Comparison of ENCODE assay signal across 8 mouse cellular contexts in genomic region chr2:75831881-75832633, GRCm38 (mm10). TPM values are rescaled to one million over a fixed set of nuclear protein-coding genes. Genes with fewer than 3 reads are reported as not detected.
A peak's percentile ranks its signal among the peaks of the same experiment; 100 is the strongest.
DNase-seq lines count a peak whose midpoint lies in the region; ATAC-seq lines count a peak whose summit lies in the region.

Gene Agps, plus strand, starts transcription at chr2:75832177.

- DNase-seq in MN1 (ENCODE audit: low spot score): peak; percentile 89
- peak; percentile 84 for DNase-seq in cerebellum, adult 9-10 months
- peak; percentile 53 to 88 for DNase-seq in frontal cortex, adult 2 months (ENCODE audit: extremely low spot score in 1 of 2, low spot score in 1 of 2)
- peak; percentile 82 to 84 for DNase-seq in layer of hippocampus, postnatal 14 days (ENCODE audit: low spot score in 2 of 2)
- peak; percentile 90 for DNase-seq in lung, postnatal 14 days
- peak; percentile 74 for DNase-seq in retina, adult 2 months (ENCODE audit: low read depth, low spot score)
- DNase-seq in thymus, postnatal 36 days: peak; percentile 91 to 93

- peak within 1 kb of the TSS; percentile 78 for H3K4me2 ChIP-seq in hindbrain, embryonic 12.5 days (replicated peaks)

- no peaks in the 10 kb centered on the region for H3K36me3 ChIP-seq in hindbrain, embryonic 12.5 days

- peak within 1 kb of the TSS; percentile 90 for H3K27ac ChIP-seq in hindbrain, embryonic 12.5 days

- H3K27me3 ChIP-seq in hindbrain, embryonic 12.5 days: no peaks in the 10 kb centered on the region

- under 1% methylated on average over 70 of the region's 86 CpGs for WGBS in hindbrain, embryonic 12.5 days

- no peaks in the 10 kb centered on the region for H3K9me3 ChIP-seq in hindbrain, embryonic 12.5 days (replicated peaks)

- H3K9ac ChIP-seq in hindbrain, embryonic 12.5 days: peak within 1 kb of the TSS; percentile 92

- H3K4me1 ChIP-seq in hindbrain, embryonic 12.5 days: peaks cover 22% of the 10 kb centered on the region

- H3K4me3 ChIP-seq in hindbrain, embryonic 12.5 days: peak within 1 kb of the TSS; percentile 88

- ATAC-seq in hindbrain, embryonic 12.5 days (ENCODE audit: low FRiP score): peak; percentile 94

RNA-seq across cellular contexts. Expression of gene Agps, which starts in this region (rescaled TPM):
- polyA plus RNA-seq in frontal cortex, adult 2 months (2012; rRNA removed): 14.6 and 15.6 TPM in 2 replicates
- polyA plus RNA-seq in hindbrain, embryonic 12.5 days (2016; fragmentation: Nextera tagmentation; extraction: Ambion mirVana): 49.7 and 51.8 TPM in 2 replicates
- total RNA-seq in layer of hippocampus, postnatal 14 days (2021): 10 to 100 TPM; 47.2 to 56.5 TPM

Comparison
In these comparisons a context has a peak if more than half of its experiments do, and no peak if none do; other contexts are left out.
1. Peak in every context shown above with its lines: DNase-seq, ATAC-seq, H3K4me3 ChIP-seq and H3K27ac ChIP-seq.